Mouse (Mus musculus): ENCODE data around the gene Fam160a1.

GRCm38 (mm10) chr3:85814241-85814640 is 2.9 kb downstream of the Fam160a1 start:
- TF ChIP-seq CTCF (IDR thresholded peaks at IDR 0.05; ENCODE audit: low read depth) (no peak), EP300 (optimal IDR thresholded peaks at IDR 0.05) (no peak)
